Mouse (Mus musculus): ENCODE results near the gene Elp4.

The Elp4 gene

DNA sequence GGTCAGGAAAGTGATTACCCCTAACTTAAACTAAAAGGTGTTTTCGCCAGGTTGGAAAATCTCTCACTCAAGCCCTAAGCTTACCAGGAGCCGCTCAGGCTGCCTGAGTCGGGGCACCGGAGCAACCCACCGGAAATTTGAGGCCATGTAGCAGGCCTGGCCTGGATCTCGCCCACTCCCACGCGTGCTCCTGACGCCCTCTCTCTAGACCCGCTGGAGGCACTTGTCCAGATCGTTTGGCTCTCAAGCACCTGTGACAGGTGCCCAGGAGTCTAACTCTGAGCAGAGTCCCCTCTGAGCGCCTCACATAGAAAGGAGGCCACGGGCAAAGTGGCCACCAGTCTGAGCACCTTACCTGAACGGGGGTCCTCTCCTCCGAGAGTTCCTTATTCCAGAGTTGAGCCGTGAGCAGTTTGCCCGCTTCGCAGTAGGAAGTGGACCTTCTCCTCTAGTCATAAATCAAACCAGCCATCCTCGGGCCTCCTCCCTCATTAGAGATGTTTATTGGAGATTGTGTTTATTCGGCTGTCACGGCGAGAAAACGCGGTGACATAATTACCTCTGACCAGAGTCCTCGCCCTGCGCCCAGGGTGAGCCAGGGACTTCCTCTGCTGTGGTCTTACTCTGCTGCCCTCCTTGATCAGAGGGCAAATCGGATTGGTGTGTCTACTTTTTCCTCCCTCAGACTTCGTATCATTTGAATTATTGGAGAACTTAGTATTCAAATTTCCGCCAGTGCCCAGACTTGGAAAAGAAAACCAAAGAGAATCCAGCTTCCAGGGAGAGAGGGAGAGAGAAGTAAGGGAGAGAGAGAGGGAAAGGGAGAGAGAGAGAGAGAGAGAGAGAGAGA, 234.3 kb downstream of the Elp4 start:
- no peak for DNase-seq

DNA sequence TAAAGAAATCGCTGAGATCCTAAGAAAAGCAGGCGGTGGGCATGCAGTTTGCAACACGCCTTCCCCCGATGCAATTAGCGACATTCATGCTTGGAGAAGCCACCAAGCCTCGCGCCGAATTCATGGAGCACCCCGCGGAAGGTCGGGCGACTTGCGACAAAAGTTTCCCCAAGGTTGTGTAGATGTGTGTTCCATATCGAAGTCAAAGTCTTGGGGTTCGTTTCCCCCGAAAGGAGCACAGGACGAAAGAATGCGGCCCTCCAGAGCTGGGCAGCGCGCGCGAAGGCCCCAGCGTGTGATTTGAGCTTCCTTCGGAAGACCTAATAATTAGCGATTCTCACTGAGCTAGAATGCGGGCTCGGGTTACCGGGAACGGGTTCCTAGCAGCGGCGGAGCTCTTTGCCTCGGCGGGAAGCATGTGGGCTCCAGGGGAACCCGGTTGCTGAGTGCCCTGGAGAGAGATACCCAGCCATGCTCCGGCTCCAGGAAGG, 234.9 kb downstream of the Elp4 start:
- DNase-seq, result no peak

DNA sequence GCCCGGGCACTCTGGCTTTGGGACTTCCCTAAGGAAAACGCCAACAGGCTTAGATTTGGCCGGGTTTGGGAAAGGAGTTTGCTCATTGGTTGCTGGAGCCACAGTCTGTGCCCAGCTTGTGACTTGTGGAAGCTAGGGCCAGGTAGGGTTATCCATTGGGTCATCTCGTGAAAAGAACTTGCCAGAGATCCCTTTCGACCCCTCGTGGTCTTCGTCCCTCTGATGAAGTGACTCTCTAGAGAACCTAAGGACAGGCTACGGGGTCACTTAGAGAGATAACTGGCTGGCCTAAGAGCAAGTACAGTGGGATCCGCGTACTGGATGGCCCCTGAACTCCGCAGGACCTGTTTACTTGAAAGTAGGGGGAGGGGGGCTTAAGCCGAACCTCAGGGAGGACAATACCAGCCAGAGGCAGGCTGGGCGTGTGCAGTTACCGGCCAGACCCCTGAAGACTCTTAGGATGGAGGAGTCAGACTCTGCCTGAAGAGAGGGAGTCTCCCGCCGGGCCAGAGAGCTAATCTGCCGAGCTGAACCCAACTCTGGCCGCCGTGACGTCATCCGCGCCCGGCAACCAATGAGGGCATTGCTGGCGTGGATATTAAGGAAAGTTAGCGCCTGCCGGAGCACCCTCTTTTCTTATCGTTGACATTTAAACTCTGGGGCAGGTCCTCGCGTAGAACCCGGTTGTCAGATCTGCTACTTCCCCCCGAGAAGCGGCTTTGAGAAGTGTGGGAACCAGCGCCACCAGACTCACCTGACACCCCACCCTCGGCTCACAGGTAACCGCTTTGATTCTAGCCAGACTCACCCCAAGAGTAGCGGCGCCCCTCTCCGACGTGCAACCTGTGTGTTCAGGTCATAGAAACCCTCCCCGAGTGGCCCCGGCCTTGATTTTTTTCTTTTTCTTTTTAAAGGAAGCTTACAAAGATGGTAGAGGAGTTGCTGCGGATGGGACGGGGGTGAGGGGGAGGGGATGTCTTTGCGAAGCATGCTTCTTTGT, 235.8 kb downstream of the Elp4 start, which contains the start of gene Pax6:
Gene Pax6, plus strand, starts transcription at position 630 of the 1,000 bp plus-strand sequence.
- DNase-seq, result no peak

DNA sequence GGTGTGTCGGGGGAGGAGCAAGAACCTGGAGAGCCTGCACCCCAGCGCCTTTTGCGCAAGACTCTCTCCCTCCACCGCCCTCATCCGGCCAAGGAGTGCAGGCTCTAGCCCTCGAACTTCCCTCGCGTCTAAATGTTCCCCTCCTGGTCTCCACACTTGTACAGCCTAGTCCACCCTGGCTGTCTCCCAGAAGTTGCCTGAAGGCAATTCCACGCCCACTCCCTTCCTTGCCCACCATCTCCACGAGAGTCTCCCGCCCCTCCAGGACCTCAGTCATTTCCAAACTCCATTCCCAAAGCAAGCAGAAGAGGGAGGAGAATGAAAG, 236.8 kb downstream of the Elp4 start:
- DNase-seq, result no peak

DNA sequence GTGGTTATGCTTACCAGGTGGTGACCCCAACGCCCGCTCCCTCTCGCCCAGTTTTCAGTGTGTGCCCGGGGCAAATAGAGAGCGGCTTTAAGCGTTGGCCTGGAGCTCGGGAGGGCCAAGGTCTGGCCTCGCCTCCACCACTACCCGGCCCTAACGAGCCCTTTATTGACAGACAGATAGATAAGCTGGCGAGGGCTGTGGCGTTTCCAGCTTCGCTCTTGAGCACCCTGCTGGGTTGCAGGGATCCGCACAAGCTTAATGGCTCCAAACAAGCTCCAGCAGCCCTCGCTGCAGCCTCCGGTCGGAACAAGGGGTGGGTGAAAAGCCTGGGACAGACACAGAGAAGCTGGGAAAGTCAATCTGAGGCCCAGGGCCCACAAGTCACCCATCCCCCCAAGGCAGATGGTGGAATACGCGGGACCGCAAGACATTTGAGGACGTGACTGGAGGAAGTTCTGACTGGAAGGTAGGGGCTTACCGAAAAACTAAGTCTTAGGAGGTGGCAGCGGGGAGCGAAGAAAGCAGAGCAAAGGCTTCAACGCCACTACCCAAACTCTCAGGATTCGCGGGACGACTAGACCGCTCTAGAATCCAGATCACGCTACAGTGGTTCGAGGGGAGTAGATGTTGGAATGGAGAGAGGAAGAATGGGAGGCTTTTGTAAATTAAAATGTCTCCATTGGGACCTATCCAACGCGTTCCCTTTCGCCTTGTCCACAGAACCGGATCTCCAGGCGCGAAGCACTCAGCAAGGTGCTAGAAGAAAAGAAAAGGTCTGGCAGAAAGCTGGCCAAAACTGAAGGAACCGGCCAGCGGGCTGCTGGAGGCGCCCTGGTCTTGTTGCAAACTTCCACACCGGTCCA, 237.4 kb downstream of the Elp4 start:
- DNase-seq, result no peak

DNA sequence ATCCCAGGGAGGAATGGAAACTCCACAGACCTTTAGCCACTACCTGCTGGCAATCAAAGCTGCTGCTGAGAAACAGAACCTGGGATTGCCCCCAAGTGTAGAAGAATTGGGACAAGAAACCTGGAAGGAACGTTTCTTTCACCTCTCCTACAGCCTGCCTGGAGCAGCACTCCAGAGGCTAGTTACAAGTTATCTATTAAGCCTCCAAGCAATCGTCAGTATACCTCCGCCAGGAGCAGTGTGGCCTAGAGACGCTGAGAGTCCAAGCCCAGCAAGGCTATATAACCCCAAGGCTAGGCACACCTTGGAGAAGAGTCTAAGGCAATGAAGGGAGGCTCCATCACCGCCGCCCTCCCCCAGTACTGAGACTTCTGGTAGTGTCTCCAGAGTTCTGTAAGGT, 238.0 kb downstream of the Elp4 start:
- no peak for DNase-seq

DNA sequence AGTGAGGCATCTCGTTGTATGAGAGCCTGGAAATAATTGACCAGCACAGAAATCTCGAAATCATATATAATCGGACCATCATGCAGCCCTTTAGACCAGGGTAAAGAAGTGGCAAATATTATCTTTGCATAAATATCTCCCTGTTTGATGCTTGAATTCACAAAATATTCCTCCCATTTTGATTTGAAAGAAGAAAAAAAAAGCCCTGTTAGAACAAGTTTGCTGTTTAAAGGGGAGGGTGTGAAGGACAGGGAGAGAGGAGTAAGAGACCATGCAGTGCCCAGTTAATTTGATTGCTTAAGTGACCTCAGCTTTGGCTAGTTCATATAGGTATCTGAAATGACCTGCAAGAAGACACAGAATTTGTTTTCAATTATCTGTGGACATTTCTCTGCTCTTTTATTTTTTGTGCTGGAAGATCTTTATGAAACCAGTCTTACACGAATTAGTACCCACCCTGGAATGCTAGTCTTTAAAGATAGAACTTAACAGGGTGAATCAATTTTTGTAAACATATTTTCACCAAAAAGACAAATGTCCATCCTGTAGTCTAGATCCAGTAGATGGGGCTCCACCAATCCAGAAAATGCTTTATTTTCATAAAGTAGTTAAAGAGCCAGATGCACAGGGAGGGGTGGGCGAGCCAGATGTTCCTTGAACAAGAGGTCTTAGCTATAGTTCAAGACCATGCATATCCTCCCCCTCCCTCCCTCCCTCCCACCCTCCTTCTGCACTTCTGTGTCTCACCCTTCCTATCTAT, 238.7 kb downstream of the Elp4 start:
- DNase-seq, result no peak

DNA sequence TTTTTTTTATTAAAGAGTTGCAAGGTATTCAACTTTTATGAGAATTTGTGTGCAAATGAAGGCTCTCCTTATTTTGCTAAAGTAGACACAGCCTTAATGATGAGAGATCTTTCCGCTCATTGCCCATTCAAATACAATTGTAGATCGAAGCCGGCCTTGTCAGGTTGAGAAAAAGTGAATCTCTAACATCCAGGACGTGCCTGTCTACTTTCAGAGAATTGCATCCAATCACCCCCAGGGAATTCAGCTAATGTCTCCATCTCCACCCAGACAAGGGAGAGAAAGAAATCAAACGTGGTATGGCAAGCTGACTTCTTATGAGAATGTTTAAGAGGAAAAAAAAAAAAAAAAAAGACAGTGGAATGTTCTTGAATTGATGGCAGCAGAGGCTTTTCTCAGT, 239.4 kb downstream of the Elp4 start:
- DNase-seq, result no peak

DNA sequence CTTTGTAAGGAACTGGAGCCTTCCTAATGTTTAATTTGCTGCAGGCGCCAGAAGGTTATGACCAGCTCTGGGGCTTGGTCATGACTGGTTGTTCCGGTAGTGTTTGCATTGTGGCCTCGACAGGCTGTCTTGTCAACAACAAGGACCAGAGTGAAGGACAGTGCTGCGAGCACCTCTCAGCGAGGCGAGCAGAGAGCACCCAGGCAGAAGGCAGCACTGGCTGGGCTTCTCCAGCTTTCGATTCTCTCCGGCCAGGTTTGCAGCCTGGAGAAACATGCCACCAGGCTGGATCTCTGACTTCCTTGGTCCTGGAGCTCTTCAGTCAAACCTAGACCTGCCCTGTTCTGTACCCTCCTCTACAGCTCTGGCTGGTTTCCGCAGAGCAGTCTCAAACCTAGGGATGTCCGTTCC, 241.3 kb downstream of the Elp4 start:
- DNase-seq, result no peak

DNA sequence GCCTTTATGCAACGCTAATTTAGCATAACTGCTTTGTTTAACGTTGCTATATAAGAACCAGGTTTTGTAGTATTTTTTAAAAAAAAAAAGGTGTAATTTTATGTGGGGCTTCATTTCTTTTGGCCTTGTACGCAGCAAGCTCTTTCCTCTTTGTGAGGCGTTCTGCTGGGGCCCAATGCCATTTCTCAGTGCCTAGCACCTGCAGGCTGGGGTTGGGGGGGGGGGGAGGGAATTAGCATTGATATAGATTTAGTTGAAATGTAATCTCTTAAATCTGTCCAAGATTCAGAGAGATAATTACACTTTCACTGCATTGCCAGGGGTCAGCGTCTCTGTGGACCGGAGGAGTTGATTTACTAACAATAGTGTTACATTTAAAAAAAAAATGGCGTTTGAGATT, 241.8 kb downstream of the Elp4 start:
- no peak for DNase-seq

DNA sequence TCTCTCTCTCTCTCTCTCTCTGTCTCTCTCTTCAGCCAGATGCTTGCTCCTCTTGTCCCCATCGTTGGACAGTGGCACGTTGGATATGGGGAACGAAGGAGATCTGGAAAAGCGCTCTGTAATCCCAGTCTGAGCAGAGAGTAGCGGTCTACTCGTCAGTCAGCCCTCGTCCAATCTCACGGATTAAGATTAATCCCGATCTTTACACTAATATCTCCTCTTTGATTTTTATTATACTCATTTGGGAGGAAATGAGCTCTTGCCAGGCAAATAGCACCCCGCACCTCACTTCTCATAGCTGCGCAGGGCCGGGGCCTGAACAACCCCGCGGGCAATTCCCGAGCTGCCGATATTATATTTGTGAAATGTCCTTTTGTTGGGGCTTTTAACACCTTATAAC, 242.2 kb downstream of the Elp4 start:
- no peak for DNase-seq

DNA sequence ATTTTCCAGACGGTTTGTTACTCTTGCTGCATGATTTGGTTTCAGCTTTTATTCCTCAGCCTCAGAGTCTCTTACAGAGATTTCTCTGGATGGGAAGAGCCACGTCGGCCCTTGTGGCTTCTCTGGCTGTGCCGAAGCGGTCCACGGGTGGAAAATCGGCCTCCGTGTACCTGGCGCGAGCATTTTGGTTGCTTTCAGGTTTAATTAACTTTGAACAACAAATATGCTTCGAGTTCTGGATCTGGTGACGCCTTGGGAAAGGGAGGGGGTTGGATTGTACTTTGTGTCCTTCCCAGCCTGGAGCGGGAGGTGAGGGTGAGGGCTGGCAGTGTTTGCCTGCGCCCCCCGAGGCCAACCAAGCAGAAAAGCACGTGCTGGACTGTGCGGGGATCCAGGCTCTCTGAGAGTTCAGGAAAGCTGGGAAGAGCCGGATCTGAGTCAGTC, 242.7 kb downstream of the Elp4 start:
- no peak for DNase-seq

DNA sequence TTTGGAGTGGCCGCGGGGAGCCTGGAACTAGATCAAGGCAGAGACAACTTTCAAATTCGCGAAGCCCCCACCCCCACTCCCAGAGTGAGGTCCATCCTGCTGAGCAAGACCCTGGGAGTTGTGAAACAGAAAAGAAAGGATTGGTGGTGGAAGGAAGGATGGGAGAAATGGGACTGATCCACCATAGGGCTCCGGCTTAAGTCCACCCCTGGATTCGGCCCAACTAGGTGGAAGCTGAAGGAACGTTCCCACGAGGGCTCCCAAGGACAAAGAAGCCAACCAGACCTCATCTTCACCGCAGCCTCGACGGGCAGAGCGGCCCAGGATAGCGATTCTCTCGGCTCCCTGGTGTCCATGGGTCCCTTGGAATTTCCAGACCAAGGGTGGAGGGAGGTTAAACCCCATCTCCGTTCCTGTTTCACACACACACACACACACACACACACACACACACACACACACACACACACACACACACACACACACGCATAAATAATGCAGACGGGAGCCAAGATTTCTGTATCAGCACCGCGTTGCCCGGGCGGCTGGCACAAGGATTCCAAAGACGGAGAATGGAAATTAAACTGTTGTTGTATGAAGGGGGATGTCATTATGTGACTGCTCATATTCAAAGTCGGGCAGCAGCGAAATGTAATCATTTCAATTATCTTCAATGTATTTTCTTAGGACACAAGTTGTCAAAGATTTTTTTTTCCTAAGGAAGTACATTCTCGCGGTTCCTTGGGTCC, 243.3 kb downstream of the Elp4 start:
- no peak for DNase-seq

DNA sequence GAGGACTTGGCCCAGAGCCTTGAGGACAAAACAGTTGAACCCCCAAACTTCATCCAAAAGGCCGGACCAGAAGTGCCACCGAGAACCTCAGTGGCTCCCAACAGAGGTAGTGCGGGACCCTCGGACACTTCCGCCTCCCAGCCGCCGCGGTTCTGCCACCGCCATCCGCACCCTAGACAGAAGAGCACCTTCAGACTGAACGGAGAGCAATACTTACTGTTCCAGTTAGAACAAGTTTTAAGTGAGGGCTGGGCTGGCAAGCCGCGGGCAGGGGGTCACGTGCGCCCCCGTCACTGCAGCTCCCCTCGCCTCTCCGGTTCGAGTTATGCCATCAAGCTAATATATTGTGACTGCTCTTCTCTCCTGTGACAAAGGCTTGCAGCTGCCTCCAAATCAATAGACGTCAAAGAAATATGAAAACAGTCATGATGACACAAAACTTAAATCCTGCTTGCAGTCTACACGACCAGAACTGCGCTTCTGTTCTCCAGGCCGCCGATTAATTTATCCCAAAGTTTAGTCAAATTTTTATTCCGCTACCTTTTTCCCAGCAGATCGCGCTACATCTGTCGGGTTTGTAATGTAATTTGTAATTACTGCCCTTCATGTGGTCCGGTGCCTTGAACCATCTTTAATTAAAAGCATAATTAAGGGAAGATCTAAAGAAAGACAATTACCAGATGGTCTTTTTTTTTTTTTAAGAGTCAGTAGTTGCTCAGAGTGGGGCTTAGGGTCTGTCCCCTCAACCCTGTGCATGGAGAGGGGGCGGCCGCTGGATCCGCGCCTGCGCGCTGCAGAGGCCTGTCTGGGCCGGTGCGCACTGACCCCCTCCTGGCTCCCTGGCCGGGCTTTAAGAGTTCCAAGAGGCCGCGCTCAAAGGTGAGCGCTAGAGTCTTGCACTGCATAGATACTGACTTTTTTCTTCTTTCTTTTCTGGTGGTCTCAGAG, 244.2 kb downstream of the Elp4 start:
- DNase-seq, result no peak

DNA sequence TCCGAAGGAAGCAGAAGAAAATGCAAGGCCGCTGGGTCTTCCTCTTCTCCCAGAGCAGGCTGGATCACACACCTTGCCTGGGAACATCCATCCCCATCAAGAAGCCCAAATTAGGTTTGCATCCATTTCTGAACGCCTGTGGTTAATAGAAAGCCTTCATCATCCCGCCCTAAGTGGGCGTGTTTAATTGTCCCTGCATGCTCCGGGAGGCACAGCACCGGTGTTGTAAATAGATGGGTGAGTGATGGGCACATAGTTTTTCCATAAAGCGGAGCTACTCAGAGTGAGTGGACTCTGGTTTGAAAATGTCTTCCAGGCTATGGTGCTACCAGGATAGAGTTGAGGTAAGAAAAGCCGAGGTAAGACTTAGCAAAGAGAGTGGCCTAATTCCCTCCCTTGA, 245.0 kb downstream of the Elp4 start:
- no peak for DNase-seq

DNA sequence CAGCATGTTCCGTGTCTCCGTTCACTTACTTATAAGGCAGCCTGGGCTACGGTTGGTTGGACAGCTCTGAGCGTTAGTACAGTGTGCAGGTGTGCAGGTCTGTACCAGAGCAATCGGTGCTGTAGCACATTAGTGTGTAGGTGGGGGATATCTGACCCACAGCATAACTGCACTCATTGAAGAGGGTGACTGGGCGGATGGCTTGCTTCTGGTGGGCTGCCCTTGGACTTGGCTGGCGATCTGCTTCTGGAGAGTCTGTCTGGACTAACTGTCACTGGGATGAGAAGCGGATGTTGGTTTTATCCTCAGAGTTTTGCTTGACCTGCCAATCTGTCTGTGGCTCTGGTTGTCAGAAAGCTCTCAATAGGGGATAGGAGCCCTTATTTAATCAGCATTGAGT, 247.9 kb downstream of the Elp4 start:
- DNase-seq, result no peak
